Mouse (Mus musculus) adrenal gland, postnatal 14 days (tissue): ENCODE measurements around the gene Samm50. TPM values are rescaled to one million over a fixed set of nuclear protein-coding genes. Genes with fewer than 3 reads are reported as not detected.

Source experiments
- DNase-seq: peaks from one replicate; pipeline ENCODE4 v3.0.0; 2021; ENCODE audit warnings: mixed read lengths
- total RNA-seq: library from RNA; stranded (reverse); gene quantifications from 2 replicates; pipeline ENCODE4 v1.2.3, GENCODE M21; 2021

Gene Samm50
- total RNA-seq, 1 experiment from 2014 or later = 213 TPM

GRCm38 (mm10) chr15:84235646-84236045 lies 43.6 kb downstream of the Samm50 start:
- DNase-seq = peak; percentile 70

- DNase-seq = no peak
These were observed 46.5 kb downstream of the Samm50 start for GRCm38 (mm10) chr15:84238552-84238951.

- no peak for DNase-seq
These were observed 47.0 kb downstream of the Samm50 start for GRCm38 (mm10) chr15:84238991-84239401.

DNA sequence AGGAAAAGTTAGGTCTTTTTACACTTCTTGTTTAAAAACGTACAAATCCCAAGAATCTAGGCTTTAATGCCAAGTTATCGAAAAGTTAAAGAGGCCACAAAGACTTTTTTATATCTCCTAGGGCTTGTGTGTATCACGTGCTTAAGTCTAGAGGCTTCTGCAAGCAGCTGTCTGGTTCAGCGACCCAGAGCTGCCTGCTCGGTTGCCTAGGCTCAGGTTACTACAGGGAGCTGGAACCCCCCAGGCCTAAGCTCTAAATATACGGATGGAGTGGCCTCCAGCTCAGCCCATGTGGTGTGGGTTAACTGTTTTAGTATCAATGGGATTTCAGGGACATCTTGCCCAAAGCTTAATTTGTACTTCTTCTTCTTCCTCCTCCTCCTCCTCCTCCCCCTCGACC lies 49.5 kb downstream of the Samm50 start:
- DNase-seq = no peak

- DNase-seq = no peak
These were observed 53.1 kb downstream of the Samm50 start for GRCm38 (mm10) chr15:84245104-84245503.

DNA sequence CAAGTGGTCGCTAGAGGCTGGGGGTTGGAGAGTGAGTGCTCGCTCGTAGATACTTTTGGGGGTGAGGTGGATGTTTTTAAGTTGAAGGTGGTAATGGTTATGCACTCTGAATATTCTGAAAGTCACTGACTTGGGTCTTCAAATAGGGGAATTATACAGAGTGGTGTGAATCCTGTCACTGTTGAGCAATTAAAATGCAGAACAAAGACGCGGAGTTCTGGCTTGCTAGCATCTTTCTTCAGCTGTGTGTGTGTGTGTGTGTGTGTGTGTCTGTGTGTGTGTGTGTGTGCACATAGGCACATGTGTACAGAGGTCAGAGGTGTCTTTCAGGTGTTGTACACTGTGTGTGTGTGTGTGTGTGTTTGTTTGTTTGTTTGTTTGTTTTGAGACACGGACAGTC lies 54.2 kb downstream of the Samm50 start:
- DNase-seq = no peak

DNA sequence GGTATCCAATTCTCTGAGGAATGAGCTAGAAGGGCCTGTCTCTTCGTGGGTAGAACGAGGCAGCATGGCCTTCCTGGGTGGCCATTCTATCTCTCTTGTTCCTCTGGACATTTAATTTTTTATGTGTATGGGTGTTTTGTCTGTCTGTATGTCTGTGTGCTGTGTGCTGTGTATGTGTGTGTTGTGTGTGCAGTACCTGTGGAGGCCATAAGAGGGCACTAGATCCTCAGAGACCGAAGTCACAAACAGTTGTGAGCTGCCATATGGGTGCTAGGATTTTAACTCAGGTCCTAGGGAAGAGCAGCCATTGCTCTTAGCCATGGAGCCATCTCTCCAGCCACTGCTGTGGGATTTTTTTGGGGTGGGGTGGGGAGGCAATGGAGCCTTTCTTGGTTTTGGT lies 55.3 kb downstream of the Samm50 start:
- no peak for DNase-seq

GRCm38 (mm10) chr15:84251227-84251626 lies 59.2 kb downstream of the Samm50 start:
- DNase-seq = peak; percentile 86

GRCm38 (mm10) chr15:84252645-84253044 lies 60.6 kb downstream of the Samm50 start:
- DNase-seq = no peak

DNA sequence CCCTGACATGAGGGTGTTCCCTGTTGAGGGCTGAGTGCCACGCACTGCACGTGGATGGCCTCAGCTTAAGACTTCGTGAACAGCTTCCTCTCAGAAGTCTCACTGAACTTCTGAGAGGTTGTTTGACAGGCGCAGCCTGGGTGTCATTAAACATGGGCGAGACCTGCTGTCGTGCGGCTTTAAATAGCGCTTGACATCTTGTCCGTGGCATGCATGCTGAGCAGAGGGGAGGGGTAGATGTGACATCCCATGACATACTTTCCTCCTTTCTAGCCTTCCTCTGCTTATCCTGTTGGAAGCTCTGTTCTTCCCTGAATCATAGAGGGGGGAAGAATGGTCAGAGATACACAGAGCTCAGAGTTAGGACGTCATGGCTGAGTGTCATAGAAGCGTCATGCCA lies 61.7 kb downstream of the Samm50 start:
- no peak for DNase-seq

GRCm38 (mm10) chr15:84254387-84254786 lies 62.3 kb downstream of the Samm50 start:
- no peak for DNase-seq

GRCm38 (mm10) chr15:84256254-84256850 lies 64.3 kb downstream of the Samm50 start:
- no peak for DNase-seq

GRCm38 (mm10) chr15:84256864-84257263 lies 64.8 kb downstream of the Samm50 start:
- DNase-seq = no peak

DNA sequence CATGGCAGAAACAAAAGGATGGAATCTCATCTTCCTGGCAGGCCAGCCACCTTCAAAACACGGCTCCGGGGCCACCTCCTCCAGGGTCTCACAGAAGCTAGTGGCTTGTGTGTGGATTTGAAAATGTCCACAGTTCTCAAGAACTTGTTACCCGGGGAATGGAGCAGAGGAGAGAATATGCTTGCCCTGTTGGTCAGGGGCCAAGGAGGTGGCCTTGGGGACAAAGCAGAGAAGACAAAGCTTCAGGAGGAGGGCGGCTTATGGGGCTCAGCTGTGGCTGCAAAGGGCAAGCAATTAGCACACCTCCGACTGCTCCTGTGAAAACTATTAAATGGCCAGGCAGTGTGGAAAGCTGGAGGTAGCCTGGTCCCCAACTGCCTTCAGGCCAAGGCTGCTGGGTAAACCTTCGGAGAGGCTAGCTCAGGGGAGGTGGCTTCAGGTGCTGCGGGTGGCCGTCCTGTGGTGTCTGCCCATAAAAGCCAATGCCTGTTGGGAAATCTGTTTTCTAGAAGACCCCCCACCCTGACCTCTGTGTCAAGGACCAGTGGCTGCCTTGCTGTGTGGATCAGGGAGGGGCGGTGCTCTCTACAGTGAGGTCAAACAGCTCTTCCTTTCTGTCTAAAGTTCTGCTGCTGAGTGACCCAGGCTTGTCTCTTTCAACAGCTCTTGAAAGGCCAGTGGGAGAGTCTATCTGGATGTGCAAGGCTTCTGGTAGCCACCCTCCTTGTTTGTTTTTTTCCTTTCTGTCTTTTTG lies 66.7 kb downstream of the Samm50 start:
- DNase-seq = peak; percentile 56

DNA sequence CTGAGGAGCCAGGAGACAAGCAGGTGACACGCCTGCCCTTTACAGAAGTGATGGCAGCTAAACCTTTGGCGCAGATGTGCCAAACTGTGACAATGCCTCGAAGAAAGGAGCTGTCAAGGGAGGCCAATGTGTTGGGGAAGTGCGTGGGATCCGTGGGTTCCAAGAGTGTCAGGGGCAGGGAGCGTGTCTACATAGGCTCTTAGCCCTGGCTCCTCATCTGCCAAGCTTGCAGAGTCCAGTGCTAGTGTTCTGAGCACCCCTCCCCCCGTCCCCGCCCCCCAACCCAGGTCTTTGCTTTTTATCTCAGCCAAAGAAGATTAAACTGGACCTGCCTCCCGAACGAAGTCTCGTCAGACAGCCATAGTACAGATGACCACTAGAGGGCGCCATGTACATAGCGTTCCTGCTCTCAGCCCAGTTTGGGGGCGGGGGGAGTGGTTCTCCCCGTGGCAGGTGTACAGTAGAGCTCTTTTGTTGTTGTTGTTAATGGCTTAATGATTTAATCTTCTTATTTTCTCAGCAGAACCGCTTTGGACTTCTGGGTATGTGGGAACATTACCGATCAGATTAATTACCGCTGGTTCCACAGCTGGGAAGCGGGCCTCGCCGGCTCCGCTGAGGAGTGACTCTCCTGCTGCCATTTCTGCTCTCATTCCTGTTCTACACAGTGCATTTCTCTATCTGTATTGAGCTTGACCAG lies 68.2 kb downstream of the Samm50 start:
- peak; percentile 91 for DNase-seq

DNA sequence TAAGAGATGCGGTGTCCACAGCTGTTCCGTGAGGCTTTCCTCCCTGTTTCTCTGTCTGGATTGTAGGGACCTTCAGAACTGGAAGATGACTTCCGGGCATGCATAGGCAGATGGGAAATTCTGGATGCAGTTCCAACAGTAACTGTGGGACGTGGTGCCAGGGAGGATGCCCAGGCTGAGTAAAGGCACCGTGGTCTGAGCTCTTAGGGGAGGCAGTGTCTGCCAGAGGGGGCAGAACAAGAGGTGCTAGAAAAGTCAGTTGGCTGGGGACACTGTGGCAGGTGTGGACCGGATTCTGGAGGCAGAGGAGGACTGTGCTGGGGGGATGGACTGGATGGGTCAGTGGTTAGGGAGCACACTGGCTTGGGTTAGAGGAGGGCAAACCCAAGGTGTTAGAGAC lies 70.6 kb downstream of the Samm50 start:
- no peak for DNase-seq

DNA sequence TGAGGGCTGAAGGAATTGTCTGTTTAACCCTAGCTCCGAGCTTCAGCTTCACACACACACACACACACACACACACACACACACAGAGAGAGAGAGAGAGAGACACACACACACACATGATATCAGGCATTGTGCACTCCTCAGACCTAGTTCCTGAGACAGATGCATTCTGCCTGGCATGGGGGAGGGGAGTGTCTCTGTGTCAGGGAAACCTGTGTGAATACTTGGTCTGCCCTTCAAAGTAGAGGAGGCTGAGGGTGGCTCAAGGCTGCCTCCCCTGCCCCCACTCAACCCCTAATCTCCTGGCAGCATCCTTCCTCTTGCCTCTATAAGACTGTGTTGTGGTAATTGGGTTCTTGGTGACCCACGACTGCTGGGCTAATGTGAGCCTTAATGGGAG lies 71.5 kb downstream of the Samm50 start:
- DNase-seq = peak; percentile 52

DNA sequence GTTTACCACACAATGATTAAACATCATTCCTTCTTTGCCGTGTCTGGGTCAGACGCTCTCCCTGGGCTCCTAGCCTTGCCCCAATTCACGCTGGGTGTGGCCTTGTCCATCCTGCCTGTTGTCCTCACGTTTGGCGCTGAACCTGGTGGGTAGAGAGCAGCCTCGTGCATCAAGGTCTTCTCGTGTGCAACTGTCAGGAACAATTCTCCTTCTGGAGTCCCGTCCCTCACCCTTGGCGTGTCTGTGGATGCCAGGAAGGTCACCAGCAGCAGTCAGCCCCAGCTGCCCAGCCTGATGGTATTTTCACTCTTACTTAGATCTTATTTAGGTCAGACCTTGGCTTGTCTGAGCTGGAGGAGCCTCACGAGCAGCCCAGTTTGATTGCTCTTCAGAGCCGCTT lies 73.1 kb downstream of the Samm50 start:
- DNase-seq = peak; percentile 82

- no peak for DNase-seq
These were observed 74.2 kb downstream of the Samm50 start for GRCm38 (mm10) chr15:84266290-84266689.
